Mouse (Mus musculus): ENCODE data around the gene H2-M1.

The H2-M1 gene

DNA sequence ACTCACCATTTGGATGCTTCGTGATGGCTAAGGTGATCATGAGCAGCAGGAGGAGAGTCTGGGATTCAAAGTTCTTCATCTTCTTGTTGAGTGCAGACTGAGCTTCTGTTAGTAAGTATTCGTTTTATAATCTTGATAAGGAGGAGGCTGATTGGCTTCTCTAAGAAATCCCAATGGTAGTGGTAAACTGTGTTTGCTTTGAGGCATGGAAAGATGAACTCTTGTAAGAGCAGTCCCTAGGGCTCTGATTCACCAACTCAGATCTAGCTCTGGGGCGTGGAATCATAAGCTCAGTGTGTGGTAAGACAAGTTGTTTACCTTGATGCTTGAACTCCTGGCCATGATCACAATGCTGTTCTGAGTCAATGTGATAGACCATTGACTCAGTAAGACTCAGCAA lies at the start of gene H2-M1:
H2-M1 (minus strand) TSS at position 101 of the 400 bp plus-strand sequence.
- DNase-seq: no peak

DNA sequence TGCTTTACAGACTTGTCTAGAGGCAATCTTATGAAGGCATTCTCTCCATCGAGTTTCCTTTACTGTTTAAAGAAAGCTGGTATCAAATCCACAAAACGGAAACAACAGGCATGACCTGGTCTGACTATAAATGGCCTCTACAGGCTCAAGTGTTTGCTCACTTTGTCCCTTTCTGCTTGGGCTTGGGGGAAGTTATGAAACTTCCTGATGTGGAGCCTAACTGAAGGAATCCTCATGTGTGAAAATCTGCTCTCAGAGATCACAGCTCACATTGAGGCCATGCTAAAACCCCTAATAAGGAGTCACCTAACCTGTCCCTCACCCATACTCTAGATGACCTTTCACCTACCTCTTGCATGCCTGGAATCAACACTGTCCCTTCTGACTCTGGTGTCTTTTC lies 25.7 kb upstream of the H2-M1 start:
- no peak for DNase-seq

DNA sequence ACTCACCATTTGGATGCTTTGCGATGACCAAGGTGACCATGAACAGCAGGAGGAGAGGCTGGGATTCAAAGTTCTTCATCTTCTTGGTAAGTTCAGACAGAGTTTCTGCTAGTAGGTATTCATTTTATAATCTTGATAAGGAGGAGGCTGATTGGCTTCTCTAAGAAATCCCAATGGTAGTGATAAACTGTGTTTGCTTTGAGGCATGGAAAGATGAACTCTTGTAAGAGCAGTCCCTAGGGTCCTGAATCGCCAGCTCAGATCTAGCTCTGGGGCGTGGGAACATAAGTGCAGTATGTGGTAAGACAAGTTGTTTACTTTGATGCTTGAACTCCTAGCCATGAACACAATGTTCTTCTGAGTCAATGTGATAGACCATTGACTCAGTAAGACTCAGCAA lies 29.5 kb downstream of the H2-M1 start, which contains the start of gene H2-M9:
H2-M9 (minus strand) TSS at position 101 of the 400 bp plus-strand sequence.
- no peak for DNase-seq

Measured in thymus, postnatal 36 days (tissue).